Mouse (Mus musculus): ENCODE data around the gene Alox8. TPM values are rescaled to one million over a fixed set of nuclear protein-coding genes. Genes with fewer than 3 reads are reported as not detected.

Alox8 gene
- polyA plus RNA-seq, 1 experiment from 2014 or later: not detected

DNA sequence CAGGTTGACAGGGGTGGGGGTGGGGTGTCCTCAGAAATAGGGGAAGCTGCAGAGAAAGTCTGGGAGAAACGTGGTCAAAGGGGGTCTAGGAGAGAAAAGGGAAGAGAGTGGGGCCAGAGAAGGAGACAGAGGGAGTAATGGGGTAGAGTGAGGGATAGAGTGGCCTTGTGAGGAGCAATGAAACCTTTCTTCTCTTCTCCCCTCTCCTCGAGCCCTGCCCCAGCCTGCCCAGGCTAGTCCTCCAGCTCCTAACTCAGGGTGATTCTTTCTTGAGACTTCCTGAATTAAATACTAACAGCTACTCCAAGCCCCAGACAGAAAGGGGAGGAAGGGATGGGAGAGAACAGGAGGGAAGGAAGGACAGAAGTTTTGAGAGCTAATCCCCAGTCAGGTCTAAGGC is 21.0 kb upstream of the Alox8 start:
- 0 out of 2 replicates have a peak, but pooled peaks cover 2% of the 10 kb centered on the region for H3K27me3 ChIP-seq
- no peaks in the 10 kb centered on the region for H3K36me3 ChIP-seq
- no peak overlapping the region for H3K4me2 ChIP-seq
- ATAC-seq (ENCODE audit: low read depth) (no peak), DNase-seq (no peak)
- WGBS (ENCODE audit: insufficient replicate concordance): 14% methylated on average over 2 of the region's 2 CpGs
- H3K27ac ChIP-seq: no peak overlapping the region
- no peak overlapping the region for H3K4me3 ChIP-seq (replicated peaks)
- no peaks in the 10 kb centered on the region for H3K9me3 ChIP-seq (replicated peaks)
- no peak overlapping the region for H3K9ac ChIP-seq
- H3K4me1 ChIP-seq (replicated peaks): no peaks in the 10 kb centered on the region

DNA sequence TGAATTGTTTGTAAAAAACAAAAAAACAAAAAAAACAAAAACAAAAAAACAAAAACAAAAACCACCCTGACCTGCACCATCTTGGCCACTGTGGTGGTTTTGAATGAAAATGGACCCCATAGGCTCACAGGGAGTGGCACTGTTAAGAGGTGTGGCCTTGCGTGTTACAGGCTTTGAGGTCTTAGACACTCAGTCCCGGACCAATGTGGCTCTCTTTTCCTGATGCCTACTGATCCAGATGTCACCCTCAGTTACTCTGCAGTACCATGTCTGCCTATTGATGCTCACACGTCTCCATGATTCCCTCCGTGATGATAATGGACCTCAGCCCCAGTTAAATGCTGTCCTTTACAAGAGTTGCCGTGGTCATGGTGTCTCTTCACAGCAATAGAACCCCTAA is 19.8 kb upstream of the Alox8 start:
- Histone ChIP-seq H3K4me1 (replicated peaks) (no peaks in the 10 kb centered on the region), H3K27ac (no peak overlapping the region), H3K4me2 (no peak overlapping the region), H3K9ac (no peak overlapping the region), H3K36me3 (no peaks in the 10 kb centered on the region), H3K27me3 (0 out of 2 replicates have a peak, but pooled peaks cover 2% of the 10 kb centered on the region), H3K9me3 (replicated peaks) (no peaks in the 10 kb centered on the region), H3K4me3 (replicated peaks) (no peak overlapping the region)
- DNase-seq: no peak
- WGBS (ENCODE audit: insufficient replicate concordance): 73% methylated on average over 5 of the region's 5 CpGs
- ATAC-seq (ENCODE audit: low read depth): no peak

GRCm38 (mm10) chr11:69211431-69211830 is 13.8 kb upstream of the Alox8 start:
- peaks cover 7% of the 10 kb centered on the region for H3K27me3 ChIP-seq
- H3K36me3 ChIP-seq: no peaks in the 10 kb centered on the region
- H3K4me2 ChIP-seq: no peak overlapping the region
- no peak overlapping the region for H3K27ac ChIP-seq
- H3K9ac ChIP-seq: no peak overlapping the region
- 22% methylated on average over 2 of the region's 2 CpGs for WGBS (ENCODE audit: insufficient replicate concordance)
- no peak for ATAC-seq (ENCODE audit: low read depth)
- H3K4me3 ChIP-seq (replicated peaks): no peak overlapping the region
- no peaks in the 10 kb centered on the region for H3K9me3 ChIP-seq (replicated peaks)
- no peak for DNase-seq
- H3K4me1 ChIP-seq (replicated peaks): no peaks in the 10 kb centered on the region

- Histone ChIP-seq H3K36me3 (no peaks in the 10 kb centered on the region), H3K27ac (no peak overlapping the region), H3K4me2 (no peak overlapping the region), H3K9me3 (replicated peaks) (no peaks in the 10 kb centered on the region), H3K4me1 (replicated peaks) (no peaks in the 10 kb centered on the region; the same call in 1 of the 2 replicates), H3K4me3 (replicated peaks) (no peak overlapping the region), H3K9ac (no peak overlapping the region), H3K27me3 (peaks cover 28% of the 10 kb centered on the region)
- ATAC-seq (ENCODE audit: low read depth) (no peak), DNase-seq (no peak)
- 24% methylated on average over 13 of the region's 13 CpGs for WGBS (ENCODE audit: insufficient replicate concordance)
Measured at GRCm38 (mm10) chr11:69202469-69203230, 5.0 kb upstream of the Alox8 start.

DNA sequence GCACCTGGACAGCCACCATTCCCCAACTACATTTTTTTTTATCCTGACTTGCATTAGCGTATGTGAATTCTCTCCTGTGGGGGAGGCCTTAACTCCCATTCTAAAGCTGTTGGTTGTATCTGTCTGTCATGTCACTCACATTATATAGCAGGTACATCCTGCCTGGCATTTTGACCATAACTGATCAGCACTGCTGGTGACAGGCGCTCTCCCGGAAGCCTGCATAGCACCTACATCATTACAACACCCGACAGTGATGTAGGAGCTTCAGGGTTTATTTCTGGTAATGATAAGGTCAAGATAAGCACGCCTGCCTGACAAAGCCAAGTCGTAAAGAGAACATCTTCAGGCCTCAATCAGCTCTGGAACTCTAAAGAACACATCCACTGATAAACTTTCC is 2.6 kb upstream of the Alox8 start:
- Histone ChIP-seq H3K4me2 (no peak overlapping the region), H3K9me3 (replicated peaks) (no peaks in the 10 kb centered on the region), H3K9ac (no peak overlapping the region), H3K4me3 (replicated peaks) (no peak overlapping the region), H3K27ac (no peak overlapping the region), H3K27me3 (peaks cover 43% of the 10 kb centered on the region), H3K4me1 (replicated peaks) (no peaks in the 10 kb centered on the region; the same call in 1 of the 2 replicates), H3K36me3 (no peaks in the 10 kb centered on the region)
- WGBS (ENCODE audit: insufficient replicate concordance): 26% methylated on average over 6 of the region's 6 CpGs
- ATAC-seq (ENCODE audit: low read depth) (no peak), DNase-seq (no peak)

- Histone ChIP-seq H3K9ac (no peak overlapping the region), H3K27me3 (peaks cover 47% of the 10 kb centered on the region), H3K9me3 (replicated peaks) (no peaks in the 10 kb centered on the region), H3K36me3 (no peaks in the 10 kb centered on the region), H3K27ac (no peak overlapping the region), H3K4me3 (replicated peaks) (no peak overlapping the region), H3K4me1 (replicated peaks) (no peaks in the 10 kb centered on the region; the same call in 1 of the 2 replicates), H3K4me2 (no peak overlapping the region)
- DNase-seq (no peak), ATAC-seq (ENCODE audit: low read depth) (no peak)
- WGBS (ENCODE audit: insufficient replicate concordance): 48% methylated on average over 1 of the region's 1 CpGs
Measured at GRCm38 (mm10) chr11:69199251-69199650, 1.6 kb upstream of the Alox8 start.

DNA sequence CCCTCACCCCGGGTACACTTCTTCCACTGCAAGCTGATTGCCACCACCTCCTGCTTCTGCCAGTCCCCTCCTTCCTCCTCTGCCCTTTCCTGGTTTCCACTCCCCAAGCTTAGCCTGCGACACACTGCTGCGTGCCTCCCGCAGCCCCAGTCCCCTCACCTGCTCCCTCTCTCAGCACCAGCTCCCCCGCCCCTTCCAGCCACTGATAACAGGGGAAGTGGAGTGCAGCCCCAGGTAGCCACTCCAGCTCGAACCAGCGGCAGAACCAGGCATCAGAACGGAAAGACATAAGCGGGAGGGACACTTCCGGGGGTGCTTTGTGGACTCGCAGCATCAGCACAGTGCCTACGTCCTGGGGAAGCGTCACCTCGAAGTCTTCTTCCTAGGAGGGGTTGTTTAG is 449 bp downstream of the Alox8 start:
- Histone ChIP-seq H3K36me3 (no peaks in the 10 kb centered on the region), H3K27me3 (peaks cover 53% of the 10 kb centered on the region), H3K9ac (no peak overlapping the region), H3K4me1 (replicated peaks) (no peaks in the 10 kb centered on the region; the same call in 1 of the 2 replicates), H3K27ac (no peak overlapping the region), H3K4me2 (peak overlapping the region; percentile 22; the same call in 1 of the 2 replicates), H3K9me3 (replicated peaks) (no peaks in the 10 kb centered on the region), H3K4me3 (replicated peaks) (no peak overlapping the region)
- DNase-seq: no peak
- 2% methylated on average over 14 of the region's 14 CpGs for WGBS (ENCODE audit: insufficient replicate concordance)
- no peak for ATAC-seq (ENCODE audit: low read depth)

- Histone ChIP-seq H3K27me3 (peaks cover 53% of the 10 kb centered on the region), H3K4me1 (replicated peaks) (no peaks in the 10 kb centered on the region), H3K27ac (no peak overlapping the region), H3K36me3 (no peaks in the 10 kb centered on the region), H3K9me3 (replicated peaks) (no peaks in the 10 kb centered on the region), H3K4me2 (0 out of 2 replicates have a peak overlapping the region, but pooled peaks have one; percentile 22), H3K9ac (no peak overlapping the region), H3K4me3 (replicated peaks) (no peak overlapping the region)
- ATAC-seq (ENCODE audit: low read depth) (no peak), DNase-seq (no peak)
- WGBS (ENCODE audit: insufficient replicate concordance): 8% methylated on average over 5 of the region's 5 CpGs
Measured at GRCm38 (mm10) chr11:69196766-69197165, 877 bp downstream of the Alox8 start.

GRCm38 (mm10) chr11:69192840-69193239 is 4.8 kb downstream of the Alox8 start:
- DNase-seq (no peak), ATAC-seq (ENCODE audit: low read depth) (no peak)
- Histone ChIP-seq H3K36me3 (no peaks in the 10 kb centered on the region), H3K4me2 (no peak overlapping the region), H3K9ac (no peak overlapping the region), H3K27me3 (peaks cover 37% of the 10 kb centered on the region), H3K27ac (no peak overlapping the region), H3K4me1 (replicated peaks) (no peaks in the 10 kb centered on the region), H3K9me3 (replicated peaks) (no peaks in the 10 kb centered on the region), H3K4me3 (replicated peaks) (no peak overlapping the region)
- WGBS (ENCODE audit: insufficient replicate concordance): 4% methylated on average over 1 of the region's 1 CpGs

GRCm38 (mm10) chr11:69185936-69186335 is 11.7 kb downstream of the Alox8 start:
- H3K27me3 ChIP-seq: no peaks in the 10 kb centered on the region
- H3K9ac ChIP-seq: no peak overlapping the region
- no peaks in the 10 kb centered on the region for H3K36me3 ChIP-seq
- no peaks in the 10 kb centered on the region for H3K9me3 ChIP-seq (replicated peaks)
- DNase-seq (no peak), ATAC-seq (ENCODE audit: low read depth) (no peak)
- WGBS (ENCODE audit: insufficient replicate concordance): 57% methylated on average over 6 of the region's 6 CpGs
- H3K27ac ChIP-seq: no peak overlapping the region
- H3K4me1 ChIP-seq (replicated peaks): no peaks in the 10 kb centered on the region
- no peak overlapping the region for H3K4me3 ChIP-seq (replicated peaks)
- no peak overlapping the region for H3K4me2 ChIP-seq

GRCm38 (mm10) chr11:69185031-69185430 is 12.6 kb downstream of the Alox8 start:
- H3K4me2 ChIP-seq: no peak overlapping the region
- ATAC-seq (ENCODE audit: low read depth): no peak
- WGBS (ENCODE audit: insufficient replicate concordance): 67% methylated on average over 5 of the region's 5 CpGs
- no peaks in the 10 kb centered on the region for H3K27me3 ChIP-seq
- H3K4me1 ChIP-seq (replicated peaks): no peaks in the 10 kb centered on the region
- H3K27ac ChIP-seq: no peak overlapping the region
- H3K9me3 ChIP-seq (replicated peaks): no peaks in the 10 kb centered on the region
- DNase-seq: no peak
- no peaks in the 10 kb centered on the region for H3K36me3 ChIP-seq
- H3K4me3 ChIP-seq (replicated peaks): no peak overlapping the region
- no peak overlapping the region for H3K9ac ChIP-seq

- WGBS (ENCODE audit: insufficient replicate concordance): 62% methylated on average over 4 of the region's 4 CpGs
Measured at GRCm38 (mm10) chr11:69180120-69180519, 17.5 kb downstream of the Alox8 start.

More at GRCm38 (mm10) chr11:69180120-69180519, 17.5 kb downstream of the Alox8 start:
- H3K27me3 ChIP-seq: peaks cover 7% of the 10 kb centered on the region; the same call in 1 of the 2 replicates
- H3K36me3 ChIP-seq: no peaks in the 10 kb centered on the region
- H3K4me1 ChIP-seq (replicated peaks): no peaks in the 10 kb centered on the region
- ATAC-seq (ENCODE audit: low read depth) (no peak), DNase-seq (no peak)
- H3K27ac ChIP-seq: no peak overlapping the region
- H3K9me3 ChIP-seq (replicated peaks): no peaks in the 10 kb centered on the region
- no peak overlapping the region for H3K4me2 ChIP-seq
- H3K4me3 ChIP-seq (replicated peaks): no peak overlapping the region
- H3K9ac ChIP-seq: no peak overlapping the region

All from liver, embryonic 13.5 days (tissue).